In genomic region chr11:99065353-99065752, GRCm38 (mm10) we compare ENCODE assay signal across 10 mouse cellular contexts. TPM values are rescaled to one million over a fixed set of nuclear protein-coding genes. Genes with fewer than 3 reads are reported as not detected.
DNase-seq lines count a peak whose midpoint lies in the region; ATAC-seq and TF ChIP-seq lines count a peak whose summit lies in the region.
"Had no signal": no experiment of that assay in that cellular context is flagged by ENCODE, and none has a peak within 500 bp of the region (broad histone marks: within the 10 kb centered on the region; RNA-seq: fewer than 3 reads in every experiment).

No protein-coding gene starts in this region.

- peak in 1 of 2 experiments; percentile 25; a peak in 1 of 4 replicates for TF ChIP-seq CTCF in CH12.LX (conservative IDR thresholded peaks at IDR 0.05 in 1 of 2, IDR thresholded peaks at IDR 0.05 in 1 of 2; ENCODE audit: low read depth in 2 of 2, low read length in 2 of 2)
- TF ChIP-seq CTCF in bone marrow, adult 2 months (IDR thresholded peaks at IDR 0.05; ENCODE audit: control insufficient read depth, insufficient read depth, low read length) = 0 out of 2 replicates have a peak, but pooled peaks have one; percentile 14

- H3K9ac ChIP-seq in heart, embryonic 16.5 days (ENCODE audit: low read length) = peak overlapping the region; percentile 54; the same call in 1 of the 2 replicates
- no peak overlapping the region for H3K9ac ChIP-seq in CH12.LX (ENCODE audit: insufficient read depth, low read depth)
- H3K9ac ChIP-seq in liver, embryonic 11.5 days (ENCODE audit: low read depth, low read length) = no peak overlapping the region
- H3K9ac ChIP-seq in midbrain, embryonic 15.5 days = no peak overlapping the region

- no peak for DNase-seq in heart, postnatal 25 days (ENCODE audit: low spot score)
- peak; percentile 14 for DNase-seq in CH12.LX (ENCODE audit: extremely low read depth)
- no peak for DNase-seq in liver, embryonic 11.5 days (ENCODE audit: low spot score)
- no peak for DNase-seq in cerebellum, postnatal 4 days (ENCODE audit: low spot score in 2 of 2)

- intact Hi-C loops in heart, postnatal 25 days (cut with DNase I) = loop anchor here (5.0 kb wide), 2 partner anchors 57 to 87 kb away; no protein-coding TSS in a partner anchor

- dilution Hi-C loops in CH12.LX (cut with MboI; ENCODE audit: extremely low pct_ligation_motif_present, extremely low pct_unique_long_range_greater_than_20kb, low sequenced_read_pairs) = no loop called here

- no peak overlapping the region for H3K4me3 ChIP-seq in heart, embryonic 16.5 days (ENCODE audit: low read length)
- H3K4me3 ChIP-seq in CH12.LX (replicated peaks in 1 of 3; ENCODE audit: low read depth in 2 of 3, low read length in 2 of 3, poor library complexity in 1 of 3) = no peak overlapping the region
- no peak overlapping the region for H3K4me3 ChIP-seq in bone marrow, adult 2 months (replicated peaks; ENCODE audit: control insufficient read depth, low read depth, low read length)
- H3K4me3 ChIP-seq in liver, embryonic 11.5 days (ENCODE audit: low read depth, low read length) = no peak overlapping the region
- H3K4me3 ChIP-seq in midbrain, embryonic 15.5 days = no peak overlapping the region

- H3K27me3 ChIP-seq in heart, embryonic 16.5 days (ENCODE audit: control insufficient read depth, insufficient read depth, low read length) = no peaks in the 10 kb centered on the region
- peaks cover 14% of the 10 kb centered on the region for H3K27me3 ChIP-seq in CH12.LX (replicated peaks)
- H3K27me3 ChIP-seq in liver, embryonic 11.5 days (replicated peaks; ENCODE audit: control insufficient read depth, insufficient read depth, low read length) = no peaks in the 10 kb centered on the region
- H3K27me3 ChIP-seq in midbrain, embryonic 15.5 days (replicated peaks) = no peaks in the 10 kb centered on the region; the same call in 1 of the 2 replicates
- H3K27me3 ChIP-seq: Patski had no signal

- no peaks in the 10 kb centered on the region for H3K36me3 ChIP-seq in heart, embryonic 16.5 days (ENCODE audit: control insufficient read depth, insufficient read depth)
- H3K36me3 ChIP-seq in CH12.LX (replicated peaks in 1 of 2; ENCODE audit: control insufficient read depth in 1 of 2, insufficient read depth in 1 of 2, low read length in 1 of 2) = no peaks in the 10 kb centered on the region
- no peaks in the 10 kb centered on the region for H3K36me3 ChIP-seq in liver, embryonic 11.5 days (ENCODE audit: control insufficient read depth, insufficient read depth, low read length)
- H3K36me3 ChIP-seq in midbrain, embryonic 15.5 days (replicated peaks) = no peaks in the 10 kb centered on the region

- ATAC-seq in heart, embryonic 16.5 days (replicated peaks; ENCODE audit: extremely low read depth, insufficient read depth, low FRiP score) = 0 out of 2 replicates have a peak, but pooled peaks have one; percentile 30
- no peak; the same call in 1 of the 2 replicates for ATAC-seq in liver, embryonic 11.5 days (replicated peaks; ENCODE audit: low FRiP score)
- no peak for ATAC-seq in midbrain, embryonic 15.5 days (replicated peaks)
- no peak for ATAC-seq in erythroblast, adult 5-6 weeks (replicated peaks; ENCODE audit: low FRiP score, poor library complexity, severe bottlenecking)
- ATAC-seq: Patski had no signal

- H3K27ac ChIP-seq in heart, embryonic 16.5 days (ENCODE audit: low read length) = peak overlapping the region; percentile 75
- H3K27ac ChIP-seq in CH12.LX (ENCODE audit: insufficient read depth, low read depth) = no peak overlapping the region
- no peak overlapping the region for H3K27ac ChIP-seq in bone marrow, adult 2 months (ENCODE audit: control insufficient read depth, insufficient read depth, low read depth, low read length, poor library complexity)
- H3K27ac ChIP-seq in liver, embryonic 11.5 days (ENCODE audit: low read depth, low read length) = 0 out of 2 replicates have a peak overlapping the region, but pooled peaks have one; percentile 10
- H3K27ac ChIP-seq in midbrain, embryonic 15.5 days = no peak overlapping the region

- TF ChIP-seq RAD21 in CH12.LX (IDR thresholded peaks at IDR 0.05; ENCODE audit: low read depth, low read length) = no peak

- in situ Hi-C loops in CH12.LX (cut with MboI; ENCODE audit: low pct_ligation_motif_present, low pct_unique_long_range_greater_than_20kb, low sequenced_read_pairs) = loop anchor here (5.0 kb wide), 1 partner anchor 37 kb away; no protein-coding TSS in a partner anchor

- H3K79me2 ChIP-seq in CH12.LX (replicated peaks; ENCODE audit: control insufficient read depth, extremely low read depth, insufficient read depth, poor library complexity, severe bottlenecking) = no peaks in the 10 kb centered on the region

- TF ChIP-seq EP300 in CH12.LX (IDR thresholded peaks at IDR 0.05; ENCODE audit: low read length) = no peak

- no peaks in the 10 kb centered on the region for H3K9me3 ChIP-seq in heart, embryonic 16.5 days (replicated peaks; ENCODE audit: control insufficient read depth, low read length)
- no peaks in the 10 kb centered on the region for H3K9me3 ChIP-seq in CH12.LX (replicated peaks; ENCODE audit: low read length)
- H3K9me3 ChIP-seq in liver, embryonic 11.5 days (ENCODE audit: control insufficient read depth, low read length) = no peaks in the 10 kb centered on the region
- no peaks in the 10 kb centered on the region for H3K9me3 ChIP-seq in midbrain, embryonic 15.5 days

- TF ChIP-seq POLR2A in CH12.LX (IDR thresholded peaks at IDR 0.05; ENCODE audit: low read depth, low read length) = no peak
- no peak for TF ChIP-seq POLR2A in bone marrow, adult 2 months (IDR thresholded peaks at IDR 0.05; ENCODE audit: borderline replicate concordance, control insufficient read depth, low read depth, low read length)

- H3K4me2 ChIP-seq in heart, embryonic 16.5 days (ENCODE audit: low read depth, low read length) = peak overlapping the region; percentile 42
- no peak overlapping the region for H3K4me2 ChIP-seq in CH12.LX (ENCODE audit: insufficient read depth, low read depth, poor library complexity, severe bottlenecking)
- H3K4me2 ChIP-seq in liver, embryonic 11.5 days = no peak overlapping the region
- no peak overlapping the region for H3K4me2 ChIP-seq in midbrain, embryonic 15.5 days

- WGBS in heart, embryonic 16.5 days = 67% methylated on average over 3 of the region's 3 CpGs
- 64% methylated on average over 3 of the region's 3 CpGs for WGBS in bone marrow, adult 2 months
- 66% methylated on average over 3 of the region's 3 CpGs for whole genome bisulfite sequencing in liver, embryonic 11.5 days
- 68% methylated on average over 3 of the region's 3 CpGs for WGBS in midbrain, embryonic 15.5 days

- peaks cover 7% of the 10 kb centered on the region; the same call in 1 of the 2 replicates for H3K4me1 ChIP-seq in heart, embryonic 16.5 days (ENCODE audit: control insufficient read depth, insufficient read depth, low read length)
- peaks cover 6 to 19% of the 10 kb centered on the region in 2 experiments; a peak in 3 of 4 replicates for H3K4me1 ChIP-seq in CH12.LX (ENCODE audit: control insufficient read depth in 1 of 2, insufficient read depth in 2 of 2)
- peaks cover 4% of the 10 kb centered on the region for H3K4me1 ChIP-seq in bone marrow, adult 2 months (ENCODE audit: control insufficient read depth, insufficient read depth, low read length)
- H3K4me1 ChIP-seq in liver, embryonic 11.5 days (replicated peaks; ENCODE audit: control insufficient read depth, insufficient read depth, low read length) = peaks cover 4% of the 10 kb centered on the region; the same call in 1 of the 2 replicates
- peaks cover 4% of the 10 kb centered on the region; the same call in 1 of the 2 replicates for H3K4me1 ChIP-seq in midbrain, embryonic 15.5 days

RNA-seq across cellular contexts. Expression of gene Tns4, which starts 23.8 kb away (rescaled TPM):
- polyA plus RNA-seq in heart, embryonic 16.5 days (2015; fragmentation: Nextera tagmentation; extraction: Ambion mirVana) = 0.06 and 0.71 TPM in 2 replicates
- under 1 TPM; 0.18 to 0.20 TPM for total RNA-seq in heart, postnatal 25 days (2021)
- total RNA-seq in CH12.LX (2012; rRNA removed) (0.04 and 0.13 TPM in 2 replicates), CH12.LX (2014; rRNA removed) (not detected in 2 replicates)
- polyA plus RNA-seq in CH12.LX (2012; ENCODE audit: insufficient read length, low read depth) = 0.11 TPM in 1 of 2 replicates, not detected in the other
- polyA plus RNA-seq in bone marrow, adult 2 months (2011; ENCODE audit: insufficient read depth, insufficient read length, low replicate concordance, missing spikeins) = not detected in 2 replicates
- 0.21 TPM in 1 of 2 replicates, not detected in the other for polyA plus RNA-seq in liver, embryonic 11.5 days (2014; fragmentation: Nextera tagmentation; extraction: Ambion mirVana)
- polyA plus RNA-seq in midbrain, embryonic 15.5 days (2015; fragmentation: Nextera tagmentation; extraction: Ambion mirVana) = 0.09 TPM in 1 of 2 replicates, not detected in the other
- 0.77 TPM in 1 of 2 replicates, not detected in the other for total RNA-seq in erythroblast, adult 5-6 weeks (2015; ENCODE audit: low replicate concordance)
- 0.42 TPM in 1 of 2 replicates, not detected in the other for total RNA-seq in erythroblast, adult 5-6 weeks (2017; ENCODE audit: low replicate concordance)
- total RNA-seq: gastrocnemius, postnatal 10 days had no signal
- polyA plus RNA-seq: Patski had no signal

RNA-seq across cellular contexts. Expression of gene Igfbp4, which starts 24.3 kb away (rescaled TPM):
- polyA plus RNA-seq in heart, embryonic 16.5 days (2015; fragmentation: Nextera tagmentation; extraction: Ambion mirVana) = 377 and 385 TPM in 2 replicates
- total RNA-seq in heart, postnatal 25 days (2021) = 10 to 100 TPM; 87.8 to 99.7 TPM
- 0.04 and 0.21 TPM in 2 replicates for total RNA-seq in CH12.LX (2012; rRNA removed)
- total RNA-seq in CH12.LX (2014; rRNA removed) = not detected in 2 replicates
- 0.16 and 0.20 TPM in 2 replicates for polyA plus RNA-seq in CH12.LX (2012; ENCODE audit: insufficient read length, low read depth)
- 59.7 and 78.0 TPM in 2 replicates for polyA plus RNA-seq in bone marrow, adult 2 months (2011; ENCODE audit: insufficient read depth, insufficient read length, low replicate concordance, missing spikeins)
- 324 and 328 TPM in 2 replicates for polyA plus RNA-seq in liver, embryonic 11.5 days (2014; fragmentation: Nextera tagmentation; extraction: Ambion mirVana)
- polyA plus RNA-seq in midbrain, embryonic 15.5 days (2015; fragmentation: Nextera tagmentation; extraction: Ambion mirVana) = 136 and 154 TPM in 2 replicates
- 10.8 and 29.7 TPM in 2 replicates for total RNA-seq in erythroblast, adult 5-6 weeks (2015; ENCODE audit: low replicate concordance)
- total RNA-seq in erythroblast, adult 5-6 weeks (2017; ENCODE audit: low replicate concordance) = 26.1 and 41.5 TPM in 2 replicates

RNA-seq across cellular contexts. Expression of gene Top2a, which starts 41.4 kb away (rescaled TPM):
- polyA plus RNA-seq in heart, embryonic 16.5 days (2015; fragmentation: Nextera tagmentation; extraction: Ambion mirVana) = 162 and 179 TPM in 2 replicates
- 1 to 10 TPM; 4.2 to 4.6 TPM for total RNA-seq in heart, postnatal 25 days (2021)
- total RNA-seq in CH12.LX (2012; rRNA removed) = 400 and 420 TPM in 2 replicates
- 385 and 423 TPM in 2 replicates for total RNA-seq in CH12.LX (2014; rRNA removed)
- 422 and 444 TPM in 2 replicates for polyA plus RNA-seq in CH12.LX (2012; ENCODE audit: insufficient read length, low read depth)
- polyA plus RNA-seq in bone marrow, adult 2 months (2011; ENCODE audit: insufficient read depth, insufficient read length, low replicate concordance, missing spikeins) = 161 and 191 TPM in 2 replicates
- 315 and 330 TPM in 2 replicates for polyA plus RNA-seq in liver, embryonic 11.5 days (2014; fragmentation: Nextera tagmentation; extraction: Ambion mirVana)
- 31.8 and 33.9 TPM in 2 replicates for polyA plus RNA-seq in midbrain, embryonic 15.5 days (2015; fragmentation: Nextera tagmentation; extraction: Ambion mirVana)
- 132 and 152 TPM in 2 replicates for total RNA-seq in erythroblast, adult 5-6 weeks (2015; ENCODE audit: low replicate concordance)
- 334 and 394 TPM in 2 replicates for total RNA-seq in erythroblast, adult 5-6 weeks (2017; ENCODE audit: low replicate concordance)

Comparison
In these comparisons a context has a peak if more than half of its experiments do, and no peak if none do; other contexts are left out.
1. H3K27ac ChIP-seq: peak in heart, embryonic 16.5 days (single experiment) and liver, embryonic 11.5 days (single experiment); none in CH12.LX (single experiment), bone marrow, adult 2 months (single experiment) and midbrain, embryonic 15.5 days (single experiment).
2. RNA of gene Igfbp4, which starts 24.3 kb away (polyA plus RNA-seq): 377 to 385 TPM in heart, embryonic 16.5 days, 324 to 328 TPM in liver, embryonic 11.5 days, 136 to 154 TPM in midbrain, embryonic 15.5 days and 59.7 to 78.0 TPM in bone marrow, adult 2 months; 0.16 to 0.20 TPM in CH12.LX; every median in the first group is over 10 times any median in the second.